Mouse (Mus musculus): ENCODE measurements around the gene Tnpo1. TPM values are rescaled to one million over a fixed set of nuclear protein-coding genes. Genes with fewer than 3 reads are reported as not detected.
"Not testable (repeated sequence)": the region's sequence is repeated elsewhere in the genome, so short reads cannot be mapped to it uniquely, and the experiment has no call there.

Tnpo1 gene
- polyA plus RNA-seq, 1 experiment from 2014 or later = 79.3 TPM

GRCm38 (mm10) chr13:98825574-98825973 is 100.6 kb downstream of the Tnpo1 start:
- 89% methylated on average over 4 of the region's 4 CpGs for WGBS
- no peak for DNase-seq (ENCODE audit: low spot score)
- no peaks in the 10 kb centered on the region for H3K27me3 ChIP-seq (ENCODE audit: low read depth, poor library complexity, severe bottlenecking)

GRCm38 (mm10) chr13:98819094-98819493 is 107.1 kb downstream of the Tnpo1 start:
- H3K27me3 ChIP-seq (ENCODE audit: low read depth, poor library complexity, severe bottlenecking) = no peaks in the 10 kb centered on the region
- 87% methylated on average over 2 of the region's 2 CpGs for WGBS
- H3K9me3 ChIP-seq (replicated peaks) = no peaks in the 10 kb centered on the region
- H3K4me1 ChIP-seq = peaks cover 7% of the 10 kb centered on the region
- no peak overlapping the region for H3K4me3 ChIP-seq
- H3K27ac ChIP-seq = no peak overlapping the region
- no peaks in the 10 kb centered on the region for H3K36me3 ChIP-seq
- DNase-seq (ENCODE audit: low spot score) = no peak

More at GRCm38 (mm10) chr13:98825574-98825973, 100.6 kb downstream of the Tnpo1 start:
- H3K27ac ChIP-seq = no peak overlapping the region
- no peaks in the 10 kb centered on the region for H3K36me3 ChIP-seq
- no peaks in the 10 kb centered on the region for H3K9me3 ChIP-seq (replicated peaks)
- no peaks in the 10 kb centered on the region for H3K4me1 ChIP-seq
- H3K4me3 ChIP-seq = no peak overlapping the region

DNA sequence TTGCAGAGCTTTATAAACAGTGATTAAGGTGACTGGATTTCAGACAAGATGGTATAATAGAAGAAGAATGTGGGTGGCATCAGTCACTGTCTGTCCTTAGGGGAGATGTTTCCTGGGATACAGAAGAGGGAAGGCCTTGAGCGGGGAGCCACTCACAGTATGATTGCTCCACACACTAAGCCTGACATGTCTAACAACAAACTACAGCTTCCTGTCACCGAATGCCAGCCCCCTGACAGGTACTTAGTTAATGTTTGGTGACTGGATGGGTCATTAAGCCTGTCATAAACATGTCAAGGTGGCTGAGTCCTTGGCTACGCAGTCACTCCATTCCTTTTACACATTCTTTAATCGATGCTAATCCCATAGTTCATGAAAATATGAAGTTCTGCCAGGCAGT is 108.0 kb downstream of the Tnpo1 start:
- Histone ChIP-seq H3K4me1 (peaks cover 14% of the 10 kb centered on the region), H3K27me3 (ENCODE audit: low read depth, poor library complexity, severe bottlenecking) (no peaks in the 10 kb centered on the region), H3K27ac (no peak overlapping the region), H3K9me3 (replicated peaks) (no peaks in the 10 kb centered on the region), H3K4me3 (no peak overlapping the region), H3K36me3 (no peaks in the 10 kb centered on the region)
- DNase-seq (ENCODE audit: low spot score) = no peak
- WGBS = 77% methylated on average over 4 of the region's 4 CpGs

GRCm38 (mm10) chr13:98817766-98818165 is 108.4 kb downstream of the Tnpo1 start:
- H3K9me3 ChIP-seq (replicated peaks) = no peaks in the 10 kb centered on the region
- H3K4me3 ChIP-seq = no peak overlapping the region
- no peak overlapping the region for H3K27ac ChIP-seq
- H3K36me3 ChIP-seq = no peaks in the 10 kb centered on the region
- DNase-seq (ENCODE audit: low spot score) = no peak
- no peaks in the 10 kb centered on the region for H3K27me3 ChIP-seq (ENCODE audit: low read depth, poor library complexity, severe bottlenecking)
- 45% methylated on average over 4 of the region's 4 CpGs for WGBS
- H3K4me1 ChIP-seq = peaks cover 14% of the 10 kb centered on the region

DNA sequence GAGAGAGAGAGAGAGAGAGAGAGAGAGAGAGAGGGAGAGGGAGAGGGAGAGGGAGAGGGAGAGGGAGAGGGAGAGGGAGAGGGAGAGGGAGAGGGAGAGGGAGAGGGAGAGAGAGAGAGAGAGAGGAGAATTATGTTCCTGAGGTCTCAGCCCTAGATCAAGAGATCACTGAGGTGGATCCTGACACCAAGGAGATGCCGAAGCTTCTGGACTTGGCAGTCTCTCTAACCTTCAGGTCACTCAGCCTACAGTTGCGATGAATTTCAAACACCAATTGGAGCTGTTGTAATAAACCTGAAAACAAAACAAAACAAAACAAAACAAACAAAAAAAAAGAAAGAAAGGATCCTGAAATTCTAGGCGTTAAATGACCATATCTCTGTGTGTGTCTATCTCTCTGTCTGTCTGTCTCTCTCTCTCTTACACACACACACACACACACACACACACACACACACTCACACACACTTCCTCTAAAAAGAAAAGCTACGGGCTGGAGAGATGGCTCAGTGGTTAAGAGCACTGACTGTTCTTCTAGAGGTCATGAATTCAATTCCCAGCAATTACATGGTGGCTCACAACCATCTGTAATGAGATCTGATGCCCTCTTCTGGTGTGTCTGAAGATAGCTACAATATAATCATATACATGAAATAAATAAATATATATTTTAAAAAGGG is 109.1 kb downstream of the Tnpo1 start:
- H3K9me3 ChIP-seq (replicated peaks); H3K27ac ChIP-seq; H3K27me3 ChIP-seq (ENCODE audit: low read depth, poor library complexity, severe bottlenecking); H3K4me3 ChIP-seq; H3K36me3 ChIP-seq; DNase-seq (ENCODE audit: low spot score): not testable (repeated sequence)
- 91% methylated on average over 4 of the region's 4 CpGs for WGBS
- peaks cover 18% of the 10 kb centered on the region for H3K4me1 ChIP-seq

- WGBS = 86% methylated on average over 9 of the region's 9 CpGs
- DNase-seq (ENCODE audit: low spot score) = no peak
- Histone ChIP-seq H3K27me3 (ENCODE audit: low read depth, poor library complexity, severe bottlenecking) (no peaks in the 10 kb centered on the region), H3K4me3 (no peak overlapping the region), H3K9me3 (replicated peaks) (no peaks in the 10 kb centered on the region), H3K27ac (no peak overlapping the region), H3K4me1 (peaks cover 18% of the 10 kb centered on the region), H3K36me3 (peaks cover 5% of the 10 kb centered on the region; the same call in 1 of the 2 replicates)
Measured at GRCm38 (mm10) chr13:98816571-98816970, 109.6 kb downstream of the Tnpo1 start.

DNA sequence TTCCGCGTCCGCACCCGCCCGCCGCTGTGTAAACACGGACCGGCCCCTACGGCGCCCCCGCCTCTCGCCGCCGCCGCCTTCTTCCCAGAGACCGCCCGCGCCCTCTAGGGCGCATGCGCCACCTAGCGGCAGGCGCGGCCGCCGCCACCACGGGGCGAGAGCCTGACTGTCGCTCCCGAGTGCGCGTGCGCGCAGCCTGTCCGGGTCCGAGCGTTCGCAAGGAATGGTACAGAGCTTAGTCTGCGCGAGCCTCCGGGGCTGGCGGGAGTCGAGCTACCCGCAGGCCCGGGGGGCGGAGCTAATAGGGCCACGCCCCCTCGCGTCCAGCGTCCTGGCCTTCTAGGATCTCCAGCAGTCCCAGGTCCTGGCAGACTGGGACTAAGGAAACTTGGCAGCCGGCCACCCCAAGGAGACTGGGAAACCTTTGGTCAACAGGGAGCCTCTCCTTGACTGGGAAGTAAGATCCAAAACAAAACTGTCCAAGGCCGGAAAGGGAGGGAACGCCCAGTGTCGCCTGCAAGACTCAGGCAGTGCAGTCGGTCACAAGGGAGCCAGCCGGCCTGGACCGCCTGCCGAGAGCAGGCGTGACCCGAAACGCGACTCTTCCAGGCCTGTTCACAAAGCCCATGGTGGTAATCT is 110.9 kb downstream of the Tnpo1 start, which contains the start of gene Fcho2:
Gene Fcho2 (minus strand): TSS at position 303 of the 639 bp plus-strand sequence.
- Histone ChIP-seq H3K36me3 (peaks cover 5% of the 10 kb centered on the region; the same call in 1 of the 2 replicates), H3K27me3 (ENCODE audit: low read depth, poor library complexity, severe bottlenecking) (no peaks in the 10 kb centered on the region), H3K9me3 (replicated peaks) (no peaks in the 10 kb centered on the region), H3K4me3 (peak within 1 kb of the TSS; percentile 90), H3K27ac (peak within 1 kb of the TSS; percentile 99), H3K4me1 (peaks cover 18% of the 10 kb centered on the region)
- 1% methylated on average over 61 of the region's 61 CpGs for WGBS
- DNase-seq (ENCODE audit: low spot score) = peak; percentile 99

DNA sequence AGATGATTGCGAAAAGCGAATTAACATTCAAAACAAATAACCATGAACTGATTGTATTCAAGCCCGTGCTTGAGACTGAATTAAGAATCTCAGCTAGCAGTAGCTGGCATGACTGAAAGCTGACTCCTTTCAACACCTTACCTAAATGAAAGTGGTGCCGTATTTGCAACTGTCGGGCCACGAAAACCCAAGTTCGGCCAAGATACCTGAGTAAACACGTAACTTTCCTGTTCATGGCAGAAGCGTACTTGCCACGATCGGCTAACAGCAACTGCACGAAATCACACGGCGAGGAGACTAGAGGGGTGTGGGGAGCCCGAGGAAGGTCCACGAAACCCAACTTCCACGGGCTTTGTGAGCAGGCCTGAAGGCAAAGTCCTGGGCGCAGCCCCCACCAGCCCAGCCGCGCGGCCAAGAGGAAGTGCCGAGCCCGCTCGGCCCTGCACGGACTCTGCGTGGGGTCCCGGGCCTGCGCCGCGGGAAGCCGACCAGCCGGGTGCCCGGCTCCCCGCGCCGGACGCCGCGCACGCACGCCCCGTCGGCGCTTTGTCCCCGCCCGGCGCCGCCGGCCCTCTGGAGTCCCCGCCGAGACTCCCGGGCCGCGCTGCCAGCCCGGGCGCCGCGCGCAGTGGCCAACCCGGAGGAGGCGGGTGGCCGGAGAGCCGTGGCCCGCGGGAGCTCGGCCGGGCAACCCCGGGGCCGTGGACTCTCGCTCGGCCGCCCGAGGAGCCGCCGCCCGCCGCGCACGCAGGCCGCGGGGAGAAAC is 111.7 kb downstream of the Tnpo1 start:
- Histone ChIP-seq H3K4me3 (peak overlapping the region; percentile 90), H3K4me1 (peaks cover 18% of the 10 kb centered on the region), H3K36me3 (peaks cover 5% of the 10 kb centered on the region; the same call in 1 of the 2 replicates), H3K27me3 (ENCODE audit: low read depth, poor library complexity, severe bottlenecking) (no peaks in the 10 kb centered on the region), H3K27ac (peak overlapping the region; percentile 99), H3K9me3 (replicated peaks) (no peaks in the 10 kb centered on the region)
- DNase-seq (ENCODE audit: low spot score) = peak; percentile 78
- under 1% methylated on average over 81 of the region's 81 CpGs for WGBS

DNA sequence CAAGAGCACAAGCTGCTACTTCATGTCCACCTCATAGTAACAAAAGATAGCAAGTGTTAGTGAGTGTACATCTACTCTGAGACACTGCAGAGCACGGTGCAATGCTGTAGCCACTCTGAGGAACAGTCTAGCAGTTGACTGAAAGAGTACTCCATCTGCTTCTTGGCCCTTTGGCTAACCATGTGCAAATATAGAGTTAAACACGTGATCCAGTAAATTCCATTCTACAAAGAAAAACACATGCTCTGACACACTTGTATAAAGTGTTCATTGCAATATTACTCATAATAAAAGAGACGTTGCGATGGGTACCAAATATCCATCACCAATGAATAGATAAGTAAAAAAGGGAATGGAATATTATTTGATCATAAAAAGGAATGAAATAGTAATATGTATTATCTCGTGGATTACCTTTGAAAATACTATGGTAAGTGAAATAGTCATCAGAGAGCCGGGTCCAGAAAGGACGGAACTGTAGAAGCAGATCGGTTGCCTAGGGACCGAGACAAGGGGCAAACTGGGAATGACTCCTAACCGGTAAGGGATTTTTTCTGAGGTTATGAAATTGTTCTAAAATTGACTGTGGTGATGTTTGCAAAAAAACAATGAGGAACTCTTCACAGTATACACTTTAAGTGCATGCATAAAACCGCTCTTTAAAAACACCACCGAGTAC is 112.4 kb downstream of the Tnpo1 start:
- Histone ChIP-seq H3K36me3 (peaks cover 5% of the 10 kb centered on the region; the same call in 1 of the 2 replicates), H3K9me3 (replicated peaks) (no peaks in the 10 kb centered on the region), H3K27ac (peak overlapping the region; percentile 99), H3K4me3 (peak overlapping the region; percentile 90), H3K27me3 (ENCODE audit: low read depth, poor library complexity, severe bottlenecking) (no peaks in the 10 kb centered on the region), H3K4me1 (peaks cover 18% of the 10 kb centered on the region)
- DNase-seq (ENCODE audit: low spot score) = no peak
- WGBS = 46% methylated on average over 12 of the region's 12 CpGs

GRCm38 (mm10) chr13:98813167-98813566 is 113.0 kb downstream of the Tnpo1 start:
- peaks cover 18% of the 10 kb centered on the region for H3K4me1 ChIP-seq
- no peak overlapping the region for H3K27ac ChIP-seq
- H3K4me3 ChIP-seq = peak overlapping the region; percentile 90; the same call in 1 of the 2 replicates
- no peak for DNase-seq (ENCODE audit: low spot score)
- H3K36me3 ChIP-seq = peaks cover 8% of the 10 kb centered on the region
- H3K9me3 ChIP-seq (replicated peaks) = no peaks in the 10 kb centered on the region
- H3K27me3 ChIP-seq (ENCODE audit: low read depth, poor library complexity, severe bottlenecking) = no peaks in the 10 kb centered on the region
- WGBS = 94% methylated on average over 2 of the region's 2 CpGs

- WGBS = 67% methylated on average over 4 of the region's 4 CpGs
- no peaks in the 10 kb centered on the region for H3K9me3 ChIP-seq (replicated peaks)
Measured at GRCm38 (mm10) chr13:98812285-98812684, 113.9 kb downstream of the Tnpo1 start.

DNA sequence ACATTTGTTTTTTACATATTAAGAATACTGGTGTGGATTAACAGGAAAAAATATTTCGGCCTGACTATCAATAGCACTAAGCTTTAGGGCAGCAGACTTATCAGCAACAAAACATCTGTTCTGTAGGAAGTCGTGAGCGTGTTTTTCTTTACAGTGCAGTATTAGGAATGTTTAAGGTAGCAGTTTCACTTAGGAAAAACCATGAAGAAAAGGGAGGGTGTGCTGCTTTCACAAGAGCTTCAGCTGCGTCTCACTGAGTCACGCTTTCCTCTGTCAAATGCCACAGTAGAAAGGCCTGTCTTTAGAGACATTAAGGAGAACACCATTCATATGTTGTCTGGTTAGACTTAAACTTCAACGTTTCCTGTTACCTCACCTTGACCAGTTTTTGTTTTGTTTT is 116.0 kb downstream of the Tnpo1 start:
- no peaks in the 10 kb centered on the region for H3K9me3 ChIP-seq (replicated peaks)
- peaks cover 15% of the 10 kb centered on the region for H3K36me3 ChIP-seq
- no peaks in the 10 kb centered on the region for H3K27me3 ChIP-seq (ENCODE audit: low read depth, poor library complexity, severe bottlenecking)
- no peak overlapping the region for H3K4me3 ChIP-seq
- WGBS = 85% methylated on average over 6 of the region's 6 CpGs
- H3K4me1 ChIP-seq = peaks cover 11% of the 10 kb centered on the region
- no peak overlapping the region for H3K27ac ChIP-seq
- no peak for DNase-seq (ENCODE audit: low spot score)

More at GRCm38 (mm10) chr13:98812285-98812684, 113.9 kb downstream of the Tnpo1 start:
- no peak overlapping the region for H3K27ac ChIP-seq
- H3K27me3 ChIP-seq (ENCODE audit: low read depth, poor library complexity, severe bottlenecking) = no peaks in the 10 kb centered on the region
- peaks cover 8% of the 10 kb centered on the region for H3K36me3 ChIP-seq
- no peak overlapping the region for H3K4me3 ChIP-seq
- H3K4me1 ChIP-seq = peaks cover 18% of the 10 kb centered on the region
- DNase-seq (ENCODE audit: low spot score) = no peak
